Mouse (Mus musculus) testis, adult 2 months (tissue): ENCODE measurements around the gene Pla2g2e. TPM values are rescaled to one million over a fixed set of nuclear protein-coding genes. Genes with fewer than 3 reads are reported as not detected.

Source experiments
- H3K27ac ChIP-seq: fragments of 200-500 bp; 2 replicates; pipeline ENCODE4 v1.5.1; 2012; ENCODE audit warnings: low read depth, low read length; ENCODE audit not compliant: control insufficient read depth, insufficient read depth
- H3K27me3 ChIP-seq: fragments of 200-500 bp; 2 replicates; pipeline ENCODE4 v1.6.1; 2012; ENCODE audit warnings: mild to moderate bottlenecking, low read length, moderate library complexity; ENCODE audit not compliant: control insufficient read depth, insufficient read depth
- H3K36me3 ChIP-seq: fragments of 200-500 bp; 2 replicates; pipeline ENCODE4 v1.6.1; 2012; ENCODE audit warnings: mild to moderate bottlenecking, low read length; ENCODE audit not compliant: control insufficient read depth, insufficient read depth
- H3K4me1 ChIP-seq: fragments of 200-500 bp; 2 replicates; pipeline ENCODE4 v1.6.1; 2012; ENCODE audit warnings: low read length; ENCODE audit not compliant: control insufficient read depth, insufficient read depth
- H3K4me3 ChIP-seq: fragments of 200-500 bp; 2 replicates; pipeline ENCODE4 v1.5.1; 2012; ENCODE audit warnings: low read depth, mild to moderate bottlenecking, low read length, moderate library complexity, mixed read lengths; ENCODE audit not compliant: control insufficient read depth
- CTCF ChIP-seq: fragments of 200-500 bp; IDR thresholded peaks from 2 replicates; pipeline ENCODE4 v1.5.1; 2012; ENCODE audit warnings: low read depth, mild to moderate bottlenecking, inconsistent platforms, low read length, moderate library complexity; ENCODE audit not compliant: control insufficient read depth, insufficient read depth, insufficient replicate concordance
- POLR2A ChIP-seq: fragments of 200-500 bp; IDR thresholded peaks from 2 replicates; pipeline ENCODE4 v1.6.1; 2012; ENCODE audit warnings: low read depth, mild to moderate bottlenecking, inconsistent platforms, low read length, moderate library complexity; ENCODE audit not compliant: control insufficient read depth
- polyA plus RNA-seq: library from polyadenylated mRNA; depleted of rRNA; stranded (reverse); fragments of >200 nt; gene quantifications from 2 replicates; pipeline ENCODE4 v1.2.3, GENCODE M21; 2012; rRNA removed

Gene Pla2g2e
- 0.19 TPM in 1 of 2 replicates, not detected in the other for polyA plus RNA-seq

DNA sequence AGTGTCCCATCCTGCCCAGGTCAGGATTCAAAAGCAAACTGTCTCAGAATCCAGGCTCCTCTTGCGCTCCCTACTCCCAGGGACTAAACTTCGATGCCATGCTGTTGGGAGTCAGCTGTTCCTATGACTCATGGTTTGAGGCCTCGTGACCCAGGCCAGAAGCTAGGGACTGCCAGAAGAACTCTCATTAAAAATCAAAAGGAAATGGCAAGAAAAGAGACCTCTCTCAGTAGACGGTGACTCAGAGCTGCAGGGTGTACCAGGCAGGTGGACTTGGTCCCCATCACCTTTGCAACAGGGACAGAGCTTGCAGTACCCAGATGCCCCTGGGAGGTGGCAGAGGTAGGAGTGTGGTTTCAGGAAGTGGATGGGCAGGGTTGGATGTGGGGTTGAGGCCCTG, at the start of gene Pla2g2e:
Gene Pla2g2e (plus strand): TSS at position 212 of the 400 bp plus-strand sequence.
- Histone ChIP-seq H3K36me3 (no peaks in the 10 kb centered on the region), H3K27me3 (no peaks in the 10 kb centered on the region), H3K4me3 (no peak within 1 kb of the TSS), H3K4me1 (no peaks in the 10 kb centered on the region), H3K27ac (no peak within 1 kb of the TSS)
- TF ChIP-seq POLR2A: no peak

DNA sequence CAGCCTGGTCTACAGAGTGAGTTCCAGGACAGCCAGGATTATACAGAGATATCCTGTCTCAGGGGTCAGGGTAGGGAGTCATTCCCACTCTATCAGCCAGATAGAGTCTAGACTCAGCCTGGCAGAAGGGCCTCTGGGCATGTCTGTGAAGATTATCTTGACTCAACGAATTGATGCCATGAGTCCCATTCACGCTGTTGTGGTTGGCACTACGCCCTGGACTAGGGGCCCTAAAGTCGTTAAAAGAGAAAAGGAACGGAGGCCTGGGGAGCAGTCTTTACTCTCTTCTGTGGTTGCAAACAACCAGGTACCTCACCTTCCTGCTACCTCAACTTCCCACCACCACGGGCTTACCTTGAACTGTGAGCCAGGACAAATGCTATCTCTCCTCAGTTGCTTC, 37.9 kb upstream of the Pla2g2e start:
- H3K4me3 ChIP-seq: no peak overlapping the region
- H3K27me3 ChIP-seq: no peaks in the 10 kb centered on the region
- no peak overlapping the region for H3K27ac ChIP-seq
- no peaks in the 10 kb centered on the region for H3K36me3 ChIP-seq
- H3K4me1 ChIP-seq: no peaks in the 10 kb centered on the region
- TF ChIP-seq POLR2A (no peak), CTCF (no peak)

DNA sequence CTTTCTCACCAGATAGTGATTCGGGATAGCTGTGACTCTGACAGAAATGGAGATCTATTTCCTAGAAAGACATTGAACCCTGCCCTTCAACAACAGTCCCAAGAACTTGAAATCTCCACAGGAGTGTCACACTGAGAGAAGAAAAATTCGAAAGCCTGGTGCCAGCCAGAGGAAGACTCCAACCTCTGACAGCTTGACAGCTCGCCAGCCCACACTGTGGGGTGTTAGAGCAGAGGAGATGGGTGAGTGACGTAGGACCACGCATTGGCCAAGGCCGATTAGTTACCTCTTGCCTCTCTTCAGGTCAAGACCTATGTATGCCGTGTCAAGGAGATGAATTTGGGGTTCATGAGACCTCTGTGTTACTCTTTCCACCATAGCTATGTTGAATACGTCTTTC, 37.0 kb upstream of the Pla2g2e start:
- Histone ChIP-seq H3K27ac (no peak overlapping the region), H3K36me3 (no peaks in the 10 kb centered on the region), H3K4me3 (no peak overlapping the region), H3K4me1 (no peaks in the 10 kb centered on the region), H3K27me3 (no peaks in the 10 kb centered on the region)
- TF ChIP-seq CTCF: no peak
- no peak for TF ChIP-seq POLR2A

DNA sequence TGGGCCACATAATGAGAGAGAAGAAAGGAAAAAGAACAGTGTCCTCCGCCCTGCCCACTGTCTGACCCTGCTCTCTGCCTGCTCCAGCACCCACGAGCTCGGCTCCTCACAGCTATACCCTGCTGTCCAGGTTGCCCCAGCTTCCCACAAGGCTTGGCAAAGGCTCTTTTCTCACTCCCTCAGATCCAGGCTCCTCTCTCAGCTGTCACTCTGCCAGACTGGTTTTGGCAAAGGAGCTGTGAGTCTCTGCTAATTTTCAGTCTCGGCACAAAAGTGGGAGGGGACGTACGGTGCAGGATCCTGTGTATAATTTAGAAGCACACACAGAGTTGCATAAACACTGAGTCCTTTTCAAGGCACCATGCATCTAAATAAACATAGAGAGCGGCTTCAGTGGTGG, 36.4 kb upstream of the Pla2g2e start:
- TF ChIP-seq CTCF: no peak
- TF ChIP-seq POLR2A: no peak
- H3K4me1 ChIP-seq: no peaks in the 10 kb centered on the region
- no peaks in the 10 kb centered on the region for H3K27me3 ChIP-seq
- H3K36me3 ChIP-seq: no peaks in the 10 kb centered on the region
- H3K4me3 ChIP-seq: no peak overlapping the region
- no peak overlapping the region for H3K27ac ChIP-seq

DNA sequence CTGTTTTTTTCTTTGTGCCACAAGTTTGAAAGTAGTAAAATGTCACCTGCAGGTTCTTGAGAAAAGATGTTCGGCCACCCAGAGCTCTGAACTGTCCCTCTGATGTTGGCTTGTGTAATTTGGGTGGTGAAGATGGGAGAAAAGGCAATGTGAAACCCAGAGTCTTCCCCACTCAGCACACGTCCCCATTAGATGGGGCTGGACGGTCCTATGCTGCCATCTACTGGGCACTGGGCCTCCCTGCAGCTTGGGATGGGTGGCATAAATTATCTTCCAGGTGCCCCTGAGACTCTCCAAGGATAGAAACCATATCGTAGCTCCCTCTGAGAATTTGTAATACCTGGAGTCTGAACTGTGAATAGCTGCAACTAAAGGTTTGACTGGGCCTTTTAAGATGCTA, 26.3 kb upstream of the Pla2g2e start:
- no peaks in the 10 kb centered on the region for H3K27me3 ChIP-seq
- no peaks in the 10 kb centered on the region for H3K36me3 ChIP-seq
- no peaks in the 10 kb centered on the region for H3K4me1 ChIP-seq
- H3K4me3 ChIP-seq: no peak overlapping the region
- no peak overlapping the region for H3K27ac ChIP-seq
- TF ChIP-seq POLR2A (no peak), CTCF (peak; percentile 93; the same call in 1 of the 2 replicates)

DNA sequence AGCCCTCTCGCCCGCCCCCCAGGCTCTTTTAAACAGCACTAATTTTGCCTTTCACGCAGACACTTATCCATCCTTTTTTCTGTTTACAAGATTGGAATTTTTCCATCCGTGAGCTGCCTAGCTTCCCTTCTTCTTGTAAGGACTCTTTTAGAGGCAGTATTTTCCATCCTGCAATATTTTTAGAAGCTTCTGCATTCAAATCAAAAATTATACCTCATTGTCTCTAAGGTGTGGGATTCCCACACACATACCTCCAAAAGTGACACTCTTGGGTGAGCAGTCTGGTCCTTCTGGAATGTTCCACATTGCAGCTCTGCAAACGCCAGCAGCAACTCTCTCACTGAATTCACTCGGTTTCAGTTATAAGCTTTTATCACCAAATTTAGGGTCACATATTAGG, 24.8 kb upstream of the Pla2g2e start:
- TF ChIP-seq POLR2A (no peak), CTCF (no peak)
- Histone ChIP-seq H3K27me3 (no peaks in the 10 kb centered on the region), H3K4me1 (no peaks in the 10 kb centered on the region), H3K36me3 (no peaks in the 10 kb centered on the region), H3K27ac (no peak overlapping the region), H3K4me3 (no peak overlapping the region)

DNA sequence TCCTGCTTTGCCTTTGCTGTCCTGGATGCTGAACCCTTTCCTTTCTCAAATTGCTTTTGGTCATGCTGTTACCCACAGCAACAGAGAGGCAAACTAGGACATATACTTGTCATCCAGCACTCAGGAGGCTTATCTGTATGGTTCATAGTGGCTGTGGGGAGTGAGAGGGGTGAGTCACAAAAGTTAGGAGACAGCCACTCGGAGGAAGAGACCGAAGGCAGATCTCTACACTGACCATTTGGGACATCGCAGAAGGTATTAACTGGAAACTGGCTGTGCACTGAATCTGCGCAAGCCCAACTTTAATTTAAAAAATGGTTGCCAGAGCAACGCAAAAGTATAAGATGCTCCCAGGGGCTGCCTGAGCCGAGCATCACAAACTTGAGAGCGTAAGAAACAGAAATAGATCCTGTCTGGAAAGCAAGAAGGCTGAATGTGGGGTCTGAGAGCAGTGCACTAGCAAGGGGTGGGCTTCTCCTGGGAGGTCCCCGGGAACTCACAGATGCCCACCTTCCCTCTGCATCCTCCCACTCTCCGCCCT, 22.6 kb upstream of the Pla2g2e start:
- H3K27ac ChIP-seq: no peak overlapping the region
- no peaks in the 10 kb centered on the region for H3K4me1 ChIP-seq
- TF ChIP-seq POLR2A (no peak), CTCF (no peak)
- no peaks in the 10 kb centered on the region for H3K27me3 ChIP-seq
- H3K36me3 ChIP-seq: no peaks in the 10 kb centered on the region
- no peak overlapping the region for H3K4me3 ChIP-seq

DNA sequence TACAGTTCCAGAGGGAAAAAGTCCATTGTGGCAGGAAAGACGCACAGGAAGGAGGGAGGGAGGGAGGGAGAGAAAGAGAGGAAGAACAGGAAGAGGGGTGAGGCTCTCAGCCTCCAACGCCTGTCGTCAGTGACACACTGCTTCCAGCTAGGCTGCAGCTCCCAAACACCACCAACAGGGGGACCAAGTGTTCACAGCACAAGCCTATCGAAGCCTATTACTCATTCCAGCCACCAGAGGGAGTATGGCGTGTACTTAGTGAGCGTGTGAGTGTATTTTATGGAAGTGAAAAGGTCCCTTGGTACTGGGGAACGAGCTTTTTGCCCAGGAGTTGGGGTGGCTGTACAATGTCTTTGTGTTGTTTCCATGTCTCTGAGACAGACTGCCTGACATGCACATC, 21.3 kb upstream of the Pla2g2e start:
- Histone ChIP-seq H3K36me3 (no peaks in the 10 kb centered on the region), H3K4me3 (no peak overlapping the region), H3K27ac (no peak overlapping the region), H3K4me1 (no peaks in the 10 kb centered on the region), H3K27me3 (no peaks in the 10 kb centered on the region)
- TF ChIP-seq POLR2A (no peak), CTCF (peak; percentile 92; the same call in 1 of the 2 replicates)
